Mouse (Mus musculus): ENCODE measurements at regions not wholly inside any gene's neighbourhood (a gene's known extent, or its start where the extent isn't known, plus 50 kb on each side); places are given as distances from the start of the nearest gene placed in this dataset.

- no peak for DNase-seq (ENCODE audit: low read depth, low spot score)
These were observed 127.6 kb downstream of the Rpap3 start for GRCm38 (mm10) chr15:97578046-97578445.

GRCm38 (mm10) chr15:97577196-97577595, 128.4 kb downstream of the Rpap3 start:
- no peak for DNase-seq (ENCODE audit: low read depth, low spot score)

- no peak for DNase-seq (ENCODE audit: low read depth, low spot score)
These were observed 133.0 kb downstream of the Rpap3 start for GRCm38 (mm10) chr15:97572639-97573038.

GRCm38 (mm10) chr15:97571885-97572284, 133.7 kb downstream of the Rpap3 start:
- DNase-seq (ENCODE audit: low read depth, low spot score), result no peak

- no peak for DNase-seq (ENCODE audit: low read depth, low spot score)
These were observed 145.5 kb downstream of the Rpap3 start for GRCm38 (mm10) chr15:97560096-97560495.

GRCm38 (mm10) chr15:97558725-97559124, 146.9 kb downstream of the Rpap3 start:
- DNase-seq (ENCODE audit: low read depth, low spot score), result no peak

- DNase-seq (ENCODE audit: low read depth, low spot score), result no peak
These were observed 157.3 kb downstream of the Rpap3 start for GRCm38 (mm10) chr15:97548354-97548753.

- peak; percentile 26 for DNase-seq (ENCODE audit: low read depth, low spot score)
These were observed 160.6 kb downstream of the Rpap3 start for GRCm38 (mm10) chr15:97545034-97545433.

GRCm38 (mm10) chr15:97541646-97542045, 164.0 kb downstream of the Rpap3 start:
- DNase-seq (ENCODE audit: low read depth, low spot score), result no peak

GRCm38 (mm10) chr15:97536145-97536544, 169.5 kb downstream of the Rpap3 start:
- no peak for DNase-seq (ENCODE audit: low read depth, low spot score)

- no peak for DNase-seq (ENCODE audit: low read depth, low spot score)
These were observed 170.7 kb downstream of the Rpap3 start for GRCm38 (mm10) chr15:97534878-97535277.

GRCm38 (mm10) chr15:97533553-97534291, 171.9 kb downstream of the Rpap3 start:
- DNase-seq (ENCODE audit: low read depth, low spot score), result no peak

- no peak for DNase-seq (ENCODE audit: low read depth, low spot score)
These were observed 173.2 kb downstream of the Rpap3 start for GRCm38 (mm10) chr15:97532346-97532910.

GRCm38 (mm10) chr15:97528291-97529050, 177.2 kb downstream of the Rpap3 start:
- no peak for DNase-seq (ENCODE audit: low read depth, low spot score)

- DNase-seq (ENCODE audit: low read depth, low spot score), result no peak
These were observed 185.2 kb downstream of the Rpap3 start for GRCm38 (mm10) chr15:97520395-97520794.

GRCm38 (mm10) chr15:97519919-97520345, 185.7 kb downstream of the Rpap3 start:
- DNase-seq (ENCODE audit: low read depth, low spot score), result no peak

GRCm38 (mm10) chr15:97517926-97518325, 187.7 kb downstream of the Rpap3 start:
- DNase-seq (ENCODE audit: low read depth, low spot score), result no peak

GRCm38 (mm10) chr15:97517188-97517587, 188.4 kb downstream of the Rpap3 start:
- DNase-seq (ENCODE audit: low read depth, low spot score), result no peak

GRCm38 (mm10) chr15:97515773-97516172, 189.9 kb downstream of the Rpap3 start:
- no peak for DNase-seq (ENCODE audit: low read depth, low spot score)

- no peak for DNase-seq (ENCODE audit: low read depth, low spot score)
These were observed 197.8 kb downstream of the Rpap3 start for GRCm38 (mm10) chr15:97507656-97508306.

- no peak for DNase-seq (ENCODE audit: low read depth, low spot score)
These were observed 198.4 kb downstream of the Rpap3 start for GRCm38 (mm10) chr15:97507176-97507575.

GRCm38 (mm10) chr15:97505715-97506114, 199.9 kb downstream of the Rpap3 start:
- no peak for DNase-seq (ENCODE audit: low read depth, low spot score)

Measured in WW6 (cell line).